Mouse (Mus musculus) left cerebral cortex, postnatal 25 days (tissue): ENCODE data around the gene Tspoap1. TPM values are rescaled to one million over a fixed set of nuclear protein-coding genes. Genes with fewer than 3 reads are reported as not detected.

ENCODE experiments used
- DNase-seq, 2 experiments: peaks; one replicate each; pipeline ENCODE4 v3.0.0; 2022; ENCODE audit warnings: low spot score in 2 of 2, mixed read lengths in 1 of 2
- intact Hi-C: fragments of 180-260 bp; cut with DNase I; formaldehyde crosslinking; loops from one replicate; pipeline ENCODE4 v1.15.1; 2025
- total RNA-seq, 2 experiments: library from RNA; stranded (reverse); gene quantifications; 2 replicates each; pipeline ENCODE4 v1.2.3; 2021

Tspoap1 gene
- total RNA-seq, 2 experiments from 2014 or later, result 165 to 189 TPM

GRCm38 (mm10) chr11:87757001-87757954 is 3.1 kb upstream of the Tspoap1 start:
- no peak for DNase-seq
- intact Hi-C loops, result loop anchor here (10.0 kb wide), 1 partner anchor 542 kb away; no protein-coding TSS in a partner anchor

- intact Hi-C loops, result loop anchor here (10.0 kb wide), 1 partner anchor 544 kb away; no protein-coding TSS in a partner anchor
- no peak for DNase-seq
These were observed 2.0 kb upstream of the Tspoap1 start for GRCm38 (mm10) chr11:87758161-87758911.

- intact Hi-C loops, result loop anchor here (10.0 kb wide), 1 partner anchor 544 kb away; no protein-coding TSS in a partner anchor
- no peak for DNase-seq
These were observed 1.3 kb upstream of the Tspoap1 start for GRCm38 (mm10) chr11:87758957-87759608.

- intact Hi-C loops, result loop anchor here (2.0 to 10.0 kb wide), 4 partner anchors 97 to 545 kb away; partner anchors contain the start of gene Rnf43
- peak; percentile 48 to 79 for DNase-seq
These were observed 734 bp upstream of the Tspoap1 start for GRCm38 (mm10) chr11:87759609-87760005.

- peak in 1 of 2 experiments; percentile 34 for DNase-seq
- intact Hi-C loops, result loop anchor here (2.0 to 5.0 kb wide), 3 partner anchors 99 to 164 kb away; partner anchors contain the start of gene Rnf43
These were observed 910 bp downstream of the Tspoap1 start for GRCm38 (mm10) chr11:87761181-87761721.

- intact Hi-C loops, result loop anchor here (2.0 to 5.0 kb wide), 4 partner anchors 25 to 165 kb away; partner anchors contain the start of genes Rnf43 and Supt4a
- peak; percentile 39 to 63 for DNase-seq
These were observed 1.7 kb downstream of the Tspoap1 start for GRCm38 (mm10) chr11:87761806-87762701.

- DNase-seq, result peak; percentile 50 to 53
- intact Hi-C loops, result loop anchor here (2.0 to 5.0 kb wide), 3 partner anchors 26 to 166 kb away; partner anchors contain the start of genes Rnf43 and Supt4a
These were observed 2.5 kb downstream of the Tspoap1 start for GRCm38 (mm10) chr11:87762702-87763385.

- intact Hi-C loops, result loop anchor here (2.0 to 5.0 kb wide), 3 partner anchors 27 to 166 kb away; partner anchors contain the start of genes Rnf43 and Supt4a
- DNase-seq, result peak; percentile 84 to 93
These were observed 3.2 kb downstream of the Tspoap1 start for GRCm38 (mm10) chr11:87763511-87763987.

- intact Hi-C loops, result loop anchor here (2.0 to 5.0 kb wide), 3 partner anchors 27 to 167 kb away; partner anchors contain the start of genes Rnf43 and Supt4a
These were observed 3.9 kb downstream of the Tspoap1 start for GRCm38 (mm10) chr11:87763988-87764876.

GRCm38 (mm10) chr11:87768745-87769144 is 8.4 kb downstream of the Tspoap1 start:
- DNase-seq, result no peak
- intact Hi-C loops, result no loop called here

More at GRCm38 (mm10) chr11:87763988-87764876, 3.9 kb downstream of the Tspoap1 start:
- peak; percentile 51 to 52 for DNase-seq

- intact Hi-C loops, result loop anchor here (1.0 kb wide), 1 partner anchor 109 kb away; the partner anchor contains the start of gene Rnf43
- peak; percentile 49 to 64 for DNase-seq
These were observed 10.6 kb downstream of the Tspoap1 start for GRCm38 (mm10) chr11:87770989-87771388.

- intact Hi-C loops, result no loop called here
These were observed 12.0 kb downstream of the Tspoap1 start for GRCm38 (mm10) chr11:87772354-87772753.

GRCm38 (mm10) chr11:87778100-87778765 is 17.9 kb downstream of the Tspoap1 start:
- intact Hi-C loops, result no loop called here

More at GRCm38 (mm10) chr11:87772354-87772753, 12.0 kb downstream of the Tspoap1 start:
- DNase-seq, result no peak

GRCm38 (mm10) chr11:87778915-87779314 is 18.6 kb downstream of the Tspoap1 start:
- intact Hi-C loops, result no loop called here
- DNase-seq, result no peak

More at GRCm38 (mm10) chr11:87778100-87778765, 17.9 kb downstream of the Tspoap1 start:
- peak; percentile 62 to 63 for DNase-seq

GRCm38 (mm10) chr11:87779392-87779791 is 19.1 kb downstream of the Tspoap1 start:
- no peak for DNase-seq
- intact Hi-C loops, result no loop called here
